Mouse (Mus musculus) liver, postnatal 0 days (tissue): ENCODE data around the gene Gm10282.

Experiments used
- CTCF ChIP-seq: sonication (generic); IDR thresholded peaks from 2 replicates; pipeline ENCODE4 v1.5.1; 2016; ENCODE audit warnings: antibody characterized with exemption, low read depth
- EP300 ChIP-seq: IDR thresholded peaks from 2 replicates; pipeline ENCODE4 v1.6.1; 2016; ENCODE audit warnings: antibody characterized with exemption, low read depth, mild to moderate bottlenecking

- no peak for TF ChIP-seq CTCF
- no peak for TF ChIP-seq EP300
Observed at GRCm38 (mm10) chr8:72261431-72261830, 43.6 kb downstream of the Gm10282 start.
